Mouse (Mus musculus) liver, postnatal 0 days (tissue): Measurements from ENCODE around the gene Dhx35.

Source experiments
- CTCF ChIP-seq: sonication (generic); IDR thresholded peaks from 2 replicates; pipeline ENCODE4 v1.5.1; 2016; ENCODE audit warnings: antibody characterized with exemption, low read depth
- EP300 ChIP-seq: IDR thresholded peaks from 2 replicates; pipeline ENCODE4 v1.6.1; 2016; ENCODE audit warnings: antibody characterized with exemption, low read depth, mild to moderate bottlenecking

GRCm38 (mm10) chr2:158888531-158888930 lies 93.9 kb downstream of the Dhx35 start:
- TF ChIP-seq CTCF (no peak), EP300 (no peak)
